Mouse (Mus musculus) MEL (cell line): ENCODE data around the gene Itpka.

ENCODE experiments used
- CHD2 ChIP-seq: IDR thresholded peaks from 2 replicates; pipeline ENCODE4 v1.6.1; 2011; ENCODE audit warnings: low read length, improper control_type of control experiment
- CTCF ChIP-seq, 3 experiments: IDR thresholded peaks in 2 of 3; conservative IDR thresholded peaks in 1 of 3; 2 replicates each; pipeline ENCODE4 v1.5.1; 2011 to 2012; ENCODE audit warnings: low read length in 3 of 3, low read depth in 2 of 3, mild to moderate bottlenecking in 2 of 3, improper control_type of control experiment in 1 of 3, inconsistent platforms in 1 of 3, mixed read lengths in 1 of 3, moderate library complexity in 1 of 3; ENCODE audit not compliant: control insufficient read depth in 1 of 3, insufficient read depth in 1 of 3, poor library complexity in 1 of 3, severe bottlenecking in 1 of 3
- ELF1 ChIP-seq: IDR thresholded peaks from 2 replicates; pipeline ENCODE4 v1.6.1; 2014; ENCODE audit warnings: low read depth, mild to moderate bottlenecking, inconsistent platforms, low read length, improper control_type of control experiment, moderate library complexity
- KAT2A ChIP-seq: conservative IDR thresholded peaks from 2 replicates; pipeline ENCODE4 v1.6.1; 2012; ENCODE audit warnings: low read depth, low read length, improper control_type of control experiment, inconsistent platforms
- MAFK ChIP-seq: IDR thresholded peaks from 2 replicates; pipeline ENCODE4 v1.6.1; 2011; ENCODE audit warnings: low read depth, mild to moderate bottlenecking, low read length, improper control_type of control experiment, borderline replicate concordance
- MAX ChIP-seq: IDR thresholded peaks from 2 replicates; pipeline ENCODE4 v1.6.1; 2011; ENCODE audit warnings: low read length, improper control_type of control experiment
- POLR2A ChIP-seq, 2 experiments: IDR thresholded peaks; 2 replicates each; pipeline ENCODE4 v1.6.1; 2011 to 2012; ENCODE audit warnings: low read length in 2 of 2, mild to moderate bottlenecking in 2 of 2, control low read depth in 1 of 2, improper control_type of control experiment in 1 of 2, low read depth in 1 of 2, moderate library complexity in 1 of 2; ENCODE audit not compliant: control insufficient read depth in 1 of 2, insufficient read depth in 1 of 2, poor library complexity in 1 of 2
- RAD21 ChIP-seq: IDR thresholded peaks from 2 replicates; pipeline ENCODE4 v1.6.1; 2011; ENCODE audit warnings: mild to moderate bottlenecking, low read depth, low read length, improper control_type of control experiment
- RCOR1 ChIP-seq: IDR thresholded peaks from 2 replicates; pipeline ENCODE4 v1.6.1; 2012; ENCODE audit warnings: low read depth, mild to moderate bottlenecking, inconsistent platforms, low read length, improper control_type of control experiment
- TBP ChIP-seq: IDR thresholded peaks from 2 replicates; pipeline ENCODE4 v1.8.0; 2011; ENCODE audit warnings: low read depth, low read length, improper control_type of control experiment
- TCF12 ChIP-seq: IDR thresholded peaks from 2 replicates; pipeline ENCODE4 v1.6.1; 2014; ENCODE audit warnings: low read depth, mild to moderate bottlenecking, inconsistent platforms, low read length, improper control_type of control experiment, moderate library complexity
- USF1 ChIP-seq: IDR thresholded peaks from 2 replicates; pipeline ENCODE4 v1.6.1; 2014; ENCODE audit warnings: low read depth, mild to moderate bottlenecking, inconsistent platforms, low read length, improper control_type of control experiment, moderate library complexity
- ZC3H11A ChIP-seq: IDR thresholded peaks from 2 replicates; pipeline ENCODE4 v1.6.1; 2012; ENCODE audit warnings: low read depth, mild to moderate bottlenecking, inconsistent platforms, low read length, improper control_type of control experiment
- ZMIZ1 ChIP-seq: IDR thresholded peaks from 2 replicates; pipeline ENCODE4 v1.6.1; 2012; ENCODE audit warnings: low read depth, mild to moderate bottlenecking, inconsistent platforms, low read length, improper control_type of control experiment, moderate library complexity

DNA sequence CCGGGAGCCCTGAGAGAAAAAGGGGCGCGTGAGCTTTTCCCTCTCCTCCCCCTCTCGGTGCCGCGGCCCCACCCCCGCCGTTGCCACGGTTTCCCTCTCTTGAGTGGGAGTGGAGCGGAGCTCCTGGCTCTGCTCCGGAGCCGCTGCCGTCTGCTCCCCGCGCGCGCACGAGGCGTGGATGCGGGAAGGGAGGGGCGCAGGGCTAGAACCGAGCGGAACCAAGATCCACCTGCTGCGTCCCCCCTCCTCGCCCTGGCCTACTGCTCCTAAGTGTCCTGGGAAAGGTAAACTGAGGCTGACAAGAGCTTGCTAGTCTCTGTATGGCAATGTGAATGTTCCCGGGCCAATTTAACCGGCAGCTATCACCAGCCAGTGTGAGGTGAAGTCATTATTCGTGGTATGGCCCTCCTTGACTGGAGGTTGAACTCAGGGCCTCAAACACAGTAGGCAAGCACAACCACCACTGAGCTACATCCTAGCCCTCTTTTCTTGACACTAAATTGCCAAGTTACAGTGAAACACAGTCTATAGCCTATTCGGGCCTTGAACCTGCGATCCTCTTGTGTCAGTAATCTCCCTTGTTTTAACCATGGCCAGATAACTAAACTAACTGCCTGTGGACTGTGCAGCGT lies 1.2 kb downstream of the Itpka start:
- TF ChIP-seq RCOR1, result no peak
- no peak for TF ChIP-seq TBP
- TF ChIP-seq POLR2A (IDR thresholded peaks at IDR 0.05; ENCODE audit: control insufficient read depth in 1 of 2, insufficient read depth in 1 of 2, low read depth in 1 of 2, low read length in 2 of 2, poor library complexity in 1 of 2), result no peak
- no peak for TF ChIP-seq TCF12
- TF ChIP-seq CTCF (IDR thresholded peaks at IDR 0.05 in 2 of 3, conservative IDR thresholded peaks at IDR 0.05 in 1 of 3; ENCODE audit: control insufficient read depth in 1 of 3, insufficient read depth in 1 of 3, low read depth in 2 of 3, low read length in 3 of 3, poor library complexity in 1 of 3, severe bottlenecking in 1 of 3), result no peak
- no peak for TF ChIP-seq ZMIZ1
- TF ChIP-seq ZC3H11A, result no peak
- no peak for TF ChIP-seq USF1
- no peak for TF ChIP-seq MAFK
- no peak for TF ChIP-seq MAX
- no peak for TF ChIP-seq ELF1
- TF ChIP-seq KAT2A, result no peak
- no peak for TF ChIP-seq CHD2
- no peak for TF ChIP-seq RAD21
